Mouse (Mus musculus) brown adipose tissue, adult 24 weeks (tissue): Measurements from ENCODE around the gene Cmtr2. TPM values are rescaled to one million over a fixed set of nuclear protein-coding genes. Genes with fewer than 3 reads are reported as not detected.

Experiments used
- H3K27ac ChIP-seq: fragments of 200-500 bp; replicated peaks from 2 replicates; pipeline ENCODE4 v1.5.1; 2012; ENCODE audit warnings: low read depth, mild to moderate bottlenecking, low read length
- H3K4me1 ChIP-seq: fragments of 200-500 bp; 2 replicates; pipeline ENCODE4 v1.6.1; 2012; ENCODE audit warnings: low read length, mixed read lengths; ENCODE audit not compliant: control insufficient read depth, insufficient read depth, insufficient read length
- H3K4me3 ChIP-seq: fragments of 200-500 bp; 2 replicates; pipeline ENCODE4 v1.5.1; 2012; ENCODE audit warnings: low read depth, mild to moderate bottlenecking, low read length, moderate library complexity; ENCODE audit not compliant: insufficient read depth
- polyA plus RNA-seq: library from polyadenylated mRNA; stranded (reverse); fragments of >200 nt; gene quantifications from 2 replicates; pipeline ENCODE4 v1.2.4, GENCODE M21; 2012; ENCODE audit not compliant: missing spikeins, insufficient read depth, insufficient read length

The Cmtr2 gene
- polyA plus RNA-seq, 1 experiment: 1.1 TPM

GRCm38 (mm10) chr8:110218511-110218910, 3.0 kb downstream of the Cmtr2 start:
- Histone ChIP-seq H3K4me3 (no peak overlapping the region), H3K4me1 (no peaks in the 10 kb centered on the region), H3K27ac (no peak overlapping the region)

- H3K4me3 ChIP-seq: no peak overlapping the region
- no peak overlapping the region for H3K27ac ChIP-seq
- no peaks in the 10 kb centered on the region for H3K4me1 ChIP-seq
These were observed 5.5 kb downstream of the Cmtr2 start for GRCm38 (mm10) chr8:110220936-110221335.

- Histone ChIP-seq H3K27ac (no peak overlapping the region), H3K4me1 (no peaks in the 10 kb centered on the region), H3K4me3 (no peak overlapping the region)
These were observed 15.3 kb downstream of the Cmtr2 start for GRCm38 (mm10) chr8:110230803-110231202.

GRCm38 (mm10) chr8:110242278-110243177, 27.1 kb downstream of the Cmtr2 start:
- Histone ChIP-seq H3K4me3 (no peak overlapping the region), H3K27ac (no peak overlapping the region), H3K4me1 (no peaks in the 10 kb centered on the region)

GRCm38 (mm10) chr8:110244566-110244965, 29.1 kb downstream of the Cmtr2 start:
- Histone ChIP-seq H3K27ac (no peak overlapping the region), H3K4me3 (no peak overlapping the region), H3K4me1 (no peaks in the 10 kb centered on the region)

GRCm38 (mm10) chr8:110247238-110247637, 31.8 kb downstream of the Cmtr2 start:
- Histone ChIP-seq H3K27ac (no peak overlapping the region), H3K4me1 (no peaks in the 10 kb centered on the region), H3K4me3 (no peak overlapping the region)

- H3K4me1 ChIP-seq: no peaks in the 10 kb centered on the region
- no peak overlapping the region for H3K27ac ChIP-seq
- no peak overlapping the region for H3K4me3 ChIP-seq
These were observed 38.5 kb downstream of the Cmtr2 start for GRCm38 (mm10) chr8:110253986-110254385.

GRCm38 (mm10) chr8:110265796-110266305, 50.4 kb downstream of the Cmtr2 start:
- H3K4me3 ChIP-seq: no peak overlapping the region
- no peak overlapping the region for H3K27ac ChIP-seq
- no peaks in the 10 kb centered on the region for H3K4me1 ChIP-seq

GRCm38 (mm10) chr8:110266741-110267140, 51.3 kb downstream of the Cmtr2 start, which contains the start of gene Hydin:
Gene Hydin, plus strand, starts transcription at chr8:110266977.
- H3K4me1 ChIP-seq: no peaks in the 10 kb centered on the region
- H3K27ac ChIP-seq: no peak within 1 kb of the TSS
- H3K4me3 ChIP-seq: no peak within 1 kb of the TSS

- Histone ChIP-seq H3K4me1 (no peaks in the 10 kb centered on the region), H3K27ac (no peak overlapping the region), H3K4me3 (no peak overlapping the region)
These were observed 51.8 kb downstream of the Cmtr2 start for GRCm38 (mm10) chr8:110267268-110267667.

GRCm38 (mm10) chr8:110270659-110271058, 55.2 kb downstream of the Cmtr2 start:
- no peak overlapping the region for H3K27ac ChIP-seq

GRCm38 (mm10) chr8:110273394-110273793, 57.9 kb downstream of the Cmtr2 start:
- no peak overlapping the region for H3K4me3 ChIP-seq
- H3K27ac ChIP-seq: no peak overlapping the region
- H3K4me1 ChIP-seq: no peaks in the 10 kb centered on the region

More at GRCm38 (mm10) chr8:110270659-110271058, 55.2 kb downstream of the Cmtr2 start:
- H3K4me3 ChIP-seq: no peak overlapping the region
- H3K4me1 ChIP-seq: no peaks in the 10 kb centered on the region

Other genes starting within 250 kb of the Cmtr2 start
- gene Tat, start 225.2 kb upstream of the Cmtr2 start, polyA plus RNA-seq: 1.5 TPM in 1 of 2 replicates, not detected in the other
- gene Chst4, start 175.9 kb upstream of the Cmtr2 start, polyA plus RNA-seq: not detected in 2 replicates
- 1.7 and 1.8 TPM in 2 replicates for gene Zfp612, start 135.9 kb upstream of the Cmtr2 start, polyA plus RNA-seq
- not detected in 2 replicates for gene Gm21964, start 114.5 kb upstream of the Cmtr2 start, polyA plus RNA-seq
- not detected in 2 replicates for gene Gm17720, start 112.9 kb upstream of the Cmtr2 start, polyA plus RNA-seq
- gene Calb2, start 47.5 kb upstream of the Cmtr2 start, polyA plus RNA-seq: not detected in 2 replicates
- gene Hydin, start 51.3 kb downstream of the Cmtr2 start, polyA plus RNA-seq: 0.08 TPM in 1 of 2 replicates, not detected in the other